Mouse (Mus musculus) retina, embryonic 14.5 days (tissue): ENCODE data around the gene Glis3.

Source experiments
- DNase-seq: peaks from one replicate; pipeline ENCODE4 v3.0.0-alpha.2; 2015; ENCODE audit warnings: low spot score

The Glis3 gene

DNA sequence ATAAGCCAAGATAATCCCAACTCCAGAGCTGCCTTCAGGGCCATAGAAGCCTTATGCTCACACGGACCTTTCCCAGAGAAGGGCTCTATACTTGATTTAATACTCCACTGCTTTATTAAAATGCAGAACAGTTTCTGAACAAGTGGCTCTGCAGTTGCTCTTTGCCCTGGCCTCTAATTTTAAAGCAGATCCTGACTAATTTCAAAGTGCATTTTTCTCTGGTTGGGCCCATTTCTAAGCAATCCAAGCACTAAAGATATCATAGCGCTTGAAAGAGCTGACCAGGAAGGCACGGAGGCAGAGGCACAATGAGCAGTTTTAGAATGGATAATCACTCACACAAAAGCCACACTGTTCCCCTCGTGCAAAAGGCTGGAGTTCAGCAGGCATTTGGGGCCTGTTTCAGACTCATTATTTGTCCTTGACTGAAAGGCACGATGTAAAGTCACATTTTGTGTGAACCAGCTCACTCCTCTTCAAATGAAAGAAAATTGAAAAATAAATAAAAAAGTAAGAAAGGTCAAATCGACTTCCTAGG lies 202.5 kb downstream of the Glis3 start:
- DNase-seq, result no peak

DNA sequence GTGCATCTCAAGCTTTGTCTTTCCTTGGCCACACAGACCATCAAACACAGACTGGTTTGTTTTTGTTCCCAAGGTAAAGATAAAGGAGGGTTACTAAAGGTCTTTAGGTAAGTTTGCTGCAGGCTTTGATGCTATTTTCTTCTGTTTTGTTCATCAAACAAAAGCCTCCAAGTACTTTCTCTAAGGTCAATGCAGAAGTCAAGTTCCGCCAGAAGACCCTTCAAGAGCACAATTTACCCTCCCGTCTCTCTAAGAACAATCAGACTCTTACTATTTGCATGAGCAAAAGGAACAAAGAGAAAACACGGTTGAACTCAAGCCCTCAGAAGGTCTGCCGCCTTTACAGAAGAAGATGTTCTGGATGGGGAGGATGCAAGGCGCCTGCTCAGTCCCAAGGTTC lies 206.3 kb downstream of the Glis3 start:
- DNase-seq, result no peak

DNA sequence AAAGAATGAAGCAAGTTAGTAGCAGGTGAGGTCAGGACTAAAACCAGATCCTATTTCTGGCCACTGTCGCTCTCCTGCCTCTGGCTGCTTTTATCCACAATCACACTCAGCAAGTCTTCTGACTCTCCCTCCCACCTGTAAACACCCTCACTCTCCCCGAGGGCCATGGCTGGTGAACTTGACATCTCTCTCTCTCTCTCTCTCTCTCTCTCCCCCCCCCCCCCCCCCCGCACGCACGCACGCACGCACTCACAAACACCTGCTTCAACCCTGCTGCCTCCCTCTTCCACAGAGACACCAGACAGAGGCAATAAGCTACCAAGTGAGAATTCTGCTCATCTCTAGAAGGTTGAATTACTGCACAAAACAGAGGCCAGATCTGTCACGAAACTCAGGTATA lies 208.7 kb downstream of the Glis3 start:
- no peak for DNase-seq

DNA sequence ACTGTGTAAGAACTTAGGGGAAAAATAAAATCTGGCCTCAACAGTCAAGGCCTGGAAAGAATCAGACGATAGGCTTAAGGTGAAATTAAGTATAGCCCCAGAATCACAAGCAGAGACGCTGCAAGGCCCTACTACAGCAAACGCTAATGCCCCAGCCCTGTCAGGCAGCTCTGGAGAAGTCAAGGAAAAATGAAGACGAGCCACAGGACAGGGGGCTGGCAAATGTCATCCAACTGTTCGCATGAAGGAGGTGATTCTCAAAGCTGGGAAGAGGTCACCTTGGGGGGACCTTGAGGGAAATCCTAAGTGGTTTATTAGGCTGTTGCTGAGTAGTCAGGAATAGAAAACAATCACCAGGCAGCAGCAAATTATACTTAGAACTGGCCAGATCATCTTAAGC lies 214.1 kb downstream of the Glis3 start:
- no peak for DNase-seq

DNA sequence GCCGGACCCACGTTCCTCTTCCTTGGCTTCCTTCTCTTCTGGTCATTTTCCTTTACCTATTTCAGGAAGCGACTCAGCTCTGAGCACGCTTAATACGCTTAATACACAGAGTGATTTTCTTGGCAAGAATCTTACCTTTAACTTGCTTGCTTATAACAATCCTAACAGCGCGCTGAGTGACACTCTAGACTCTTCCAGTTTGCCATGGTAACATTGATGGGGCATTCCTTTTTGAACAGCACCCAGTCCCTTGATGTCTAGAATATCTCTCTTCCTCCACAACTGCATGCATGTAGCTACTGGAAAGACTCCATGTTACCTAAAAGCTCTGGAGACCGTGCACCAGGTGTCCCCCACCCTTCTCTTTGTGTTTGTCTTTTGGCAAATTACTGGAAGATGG lies 225.5 kb downstream of the Glis3 start:
- no peak for DNase-seq

DNA sequence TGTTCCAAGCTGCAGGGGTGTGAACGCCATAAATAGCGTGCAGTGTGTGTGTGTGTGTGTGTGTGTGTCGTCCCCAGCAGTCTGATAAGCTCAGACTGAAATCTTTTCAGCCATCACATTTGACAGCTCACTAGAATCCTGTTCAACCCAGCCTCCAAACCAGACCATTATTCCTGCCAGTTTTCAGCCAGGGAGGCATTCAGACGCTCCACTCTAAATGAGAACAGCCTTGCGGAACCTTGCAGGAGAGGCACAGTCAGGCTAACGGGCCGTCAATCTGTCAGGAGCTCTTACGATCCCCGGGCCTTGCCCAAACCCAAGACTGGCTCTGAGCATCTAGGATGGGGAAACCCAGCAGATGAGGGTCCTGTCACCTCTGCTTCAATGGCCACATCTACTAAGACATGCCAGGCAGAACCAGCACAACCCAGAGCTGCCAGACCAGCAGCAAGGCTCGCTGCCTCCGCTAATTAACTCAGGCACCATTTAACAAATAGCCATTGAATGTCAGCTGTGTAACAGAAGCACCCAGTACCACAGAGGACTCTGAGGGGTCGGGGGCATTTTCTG lies 226.8 kb downstream of the Glis3 start:
- DNase-seq, result peak; percentile 72

GRCm38 (mm10) chr19:28448811-28449210 lies 231.1 kb downstream of the Glis3 start:
- no peak for DNase-seq

- no peak for DNase-seq
Observed at GRCm38 (mm10) chr19:28442161-28442560, 237.7 kb downstream of the Glis3 start.

DNA sequence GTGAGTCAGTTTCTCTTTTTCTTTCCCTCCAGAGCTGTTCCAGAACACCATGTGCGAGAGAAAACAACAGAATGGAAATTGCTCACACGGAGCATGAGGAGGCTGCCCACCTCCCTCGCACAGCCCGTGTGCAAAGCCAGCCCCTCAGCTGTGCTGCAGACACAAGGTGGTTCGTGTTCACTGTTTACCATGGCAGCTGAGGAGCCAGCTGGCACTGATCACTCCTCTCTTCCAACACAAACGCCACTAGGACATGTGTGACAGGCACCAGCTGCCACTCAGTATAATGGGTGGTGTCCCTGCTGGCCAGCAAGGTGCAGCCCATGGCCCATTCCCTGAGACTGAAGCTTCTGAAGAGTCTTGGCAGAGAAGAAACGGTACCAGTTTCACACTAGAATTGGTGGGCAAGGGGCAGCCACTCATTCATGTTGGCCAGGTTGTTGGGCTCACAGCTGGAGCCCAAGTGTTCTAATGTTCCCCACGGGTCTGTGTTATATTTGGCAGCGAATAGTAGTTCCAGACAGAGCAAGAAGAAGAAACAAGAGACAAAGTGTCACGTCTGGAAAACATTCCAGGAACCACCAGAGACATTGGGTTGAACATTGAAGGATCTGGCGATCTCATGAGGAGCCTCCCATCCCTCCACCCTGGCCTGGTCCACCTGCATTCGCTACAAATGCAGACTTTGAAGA lies 243.3 kb downstream of the Glis3 start:
- no peak for DNase-seq

GRCm38 (mm10) chr19:28428220-28428816 lies 251.6 kb downstream of the Glis3 start:
- DNase-seq, result no peak

GRCm38 (mm10) chr19:28424180-28424579 lies 255.7 kb downstream of the Glis3 start:
- no peak for DNase-seq

DNA sequence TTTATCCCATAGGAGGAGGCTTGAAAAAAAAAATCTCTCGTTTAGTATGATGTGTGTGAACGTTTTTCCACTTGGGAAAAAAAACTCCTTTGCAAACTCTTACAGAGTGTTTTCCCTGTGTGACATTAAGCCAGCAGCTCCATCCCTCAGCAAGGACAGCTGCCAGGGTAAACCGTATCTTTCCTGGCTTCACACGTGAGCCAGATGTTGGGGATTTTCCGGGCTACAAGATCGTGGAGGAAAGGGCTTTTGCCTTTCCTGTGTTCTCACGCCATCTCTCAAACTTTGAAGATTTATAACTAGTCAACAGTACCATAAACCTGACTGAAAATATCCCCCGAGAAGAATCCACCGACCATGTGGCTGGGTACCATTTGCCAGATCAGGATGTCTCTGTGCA lies 256.9 kb downstream of the Glis3 start:
- no peak for DNase-seq

DNA sequence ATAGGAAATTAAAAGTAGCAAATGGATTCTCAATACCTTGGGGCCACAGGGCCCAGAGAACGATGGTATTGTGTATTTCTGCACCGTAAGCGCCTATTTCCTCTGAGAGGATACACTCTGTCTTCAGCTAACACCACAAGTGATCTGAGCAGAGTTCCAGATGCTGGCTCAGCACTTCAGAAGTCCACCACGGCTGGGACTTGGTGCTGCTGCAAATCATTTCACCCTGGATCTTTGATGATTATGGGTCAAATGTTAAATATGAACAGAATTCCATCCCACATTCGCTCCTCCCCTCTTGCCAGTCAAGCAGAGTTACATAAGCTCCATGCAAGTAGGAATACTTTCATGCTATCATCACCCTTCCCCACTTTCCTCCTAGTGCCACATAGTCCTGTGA lies 263.8 kb downstream of the Glis3 start:
- no peak for DNase-seq

- DNase-seq, result no peak
Observed at GRCm38 (mm10) chr19:28408787-28409186, 271.1 kb downstream of the Glis3 start.

DNA sequence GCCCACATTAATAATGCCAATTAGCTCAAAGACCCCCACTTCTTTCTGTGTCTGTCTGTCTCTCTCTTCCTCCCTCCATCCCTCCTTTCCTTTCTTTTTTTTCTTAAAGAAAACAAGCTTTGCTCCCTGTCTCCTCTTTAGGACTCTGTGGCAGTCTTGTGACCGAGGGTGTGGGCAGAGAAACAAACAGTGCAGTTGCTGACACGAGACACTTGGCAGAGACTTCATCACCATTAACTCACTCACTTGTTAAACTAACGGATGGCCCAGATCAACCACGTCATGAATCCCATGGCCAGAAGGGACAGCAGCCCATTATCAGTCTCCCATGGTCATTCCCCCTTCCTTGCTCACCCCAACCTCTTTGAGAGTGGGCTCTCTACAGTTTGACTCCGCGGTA lies 276.9 kb downstream of the Glis3 start:
- no peak for DNase-seq

DNA sequence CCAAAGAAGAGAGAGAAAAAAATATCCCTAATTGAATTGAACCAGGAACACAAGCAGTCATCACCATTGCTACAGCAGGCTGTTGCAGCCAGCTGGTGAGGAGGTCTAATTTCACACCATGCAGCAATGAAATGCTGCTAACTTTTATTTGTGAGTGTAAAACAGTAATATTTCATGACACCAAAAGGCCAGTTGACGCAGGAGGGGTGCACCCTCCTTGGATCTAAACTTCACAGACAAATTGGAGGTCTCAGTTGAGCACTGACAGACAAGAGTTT lies 284.4 kb downstream of the Glis3 start:
- no peak for DNase-seq

- DNase-seq, result peak; percentile 72
Observed at GRCm38 (mm10) chr19:28394826-28395583, 284.9 kb downstream of the Glis3 start.

DNA sequence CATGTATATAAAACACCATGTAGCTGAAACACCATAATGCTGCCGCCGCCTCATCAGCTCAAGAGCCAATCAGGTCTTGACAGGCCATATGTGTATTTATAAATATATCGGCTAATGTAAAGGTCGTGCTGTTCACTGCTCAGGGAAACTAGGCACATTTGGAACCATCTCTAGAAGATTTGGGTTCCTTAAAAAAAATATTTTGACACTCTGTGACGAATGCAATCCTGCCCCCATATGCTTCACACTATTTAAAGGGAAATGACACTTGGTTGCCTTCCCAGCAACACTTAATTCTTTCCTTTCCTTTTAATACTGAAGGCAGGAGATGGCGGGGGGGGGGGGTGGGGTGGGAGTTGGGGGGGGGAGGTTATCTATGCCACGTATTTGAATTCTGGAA lies 286.1 kb downstream of the Glis3 start:
- no peak for DNase-seq

DNA sequence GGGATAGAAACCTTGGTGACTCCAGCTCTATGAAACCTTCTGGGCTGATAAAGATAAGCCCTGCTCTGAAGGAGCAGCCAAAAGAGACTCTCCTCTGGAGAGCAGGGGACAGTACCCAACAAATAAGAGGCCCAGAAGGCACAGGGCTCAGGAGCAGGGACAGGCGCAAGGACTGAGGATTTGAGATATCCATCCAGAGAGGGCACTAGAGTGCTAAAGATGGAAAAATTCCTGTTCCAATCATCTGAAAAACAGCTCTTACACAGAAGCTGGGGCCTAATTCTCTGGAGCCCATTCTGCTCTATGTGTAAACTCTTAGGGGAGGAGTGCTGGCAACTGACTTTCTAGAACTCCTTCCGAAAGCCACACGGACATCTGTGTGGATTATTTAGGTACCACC lies 287.0 kb downstream of the Glis3 start:
- peak; percentile 45 for DNase-seq

DNA sequence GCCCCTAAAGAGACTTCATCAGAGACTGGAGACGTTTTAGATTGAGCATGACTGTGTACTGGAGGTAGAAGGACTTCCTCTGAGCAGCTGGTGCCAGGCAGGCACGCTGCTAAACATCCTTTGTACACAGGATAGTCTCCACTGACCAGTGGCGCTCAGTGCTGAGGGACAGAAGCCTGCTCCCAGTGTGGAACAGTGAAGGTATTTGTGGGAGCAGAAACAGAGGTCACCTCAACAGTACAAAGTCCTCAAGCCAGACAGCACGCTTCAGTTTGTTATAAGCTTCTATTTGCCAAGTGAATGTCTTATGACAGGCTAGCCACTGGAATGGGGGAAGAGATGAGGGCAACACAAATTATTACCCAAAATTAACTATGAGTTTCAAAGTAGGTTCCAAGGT lies 289.0 kb downstream of the Glis3 start:
- no peak for DNase-seq

GRCm38 (mm10) chr19:28389146-28389545 lies 290.7 kb downstream of the Glis3 start:
- no peak for DNase-seq

DNA sequence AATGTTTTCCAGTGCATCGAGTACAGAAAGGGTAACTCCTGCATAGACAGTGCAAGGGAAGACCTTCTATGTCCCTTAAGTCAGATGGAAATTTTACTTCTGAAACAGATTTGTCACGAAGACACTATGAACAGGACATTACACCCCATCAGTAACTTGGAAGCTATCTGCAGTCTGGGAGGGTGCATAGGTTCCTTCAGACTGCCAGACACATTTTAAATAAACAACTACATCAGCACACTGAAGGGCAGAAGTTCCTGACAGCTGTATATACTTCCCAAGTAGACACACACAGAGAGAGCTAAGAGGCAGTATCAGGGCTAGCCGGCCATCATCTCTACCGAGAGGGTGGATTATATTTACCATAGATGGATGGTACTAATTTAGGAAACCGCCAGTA lies 296.5 kb downstream of the Glis3 start:
- no peak for DNase-seq
